Mouse (Mus musculus) v-Abl transformed pro-B cells (cell line): Measurements from ENCODE around the gene Apoe.
"Not testable (repeated sequence)": the region's sequence is repeated elsewhere in the genome, so short reads cannot be mapped to it uniquely, and the experiment has no call there.

Experiments used
- in situ Hi-C, 2 experiments: fragments of 400-800 bp; cut with MboI; formaldehyde crosslinking; loops; one replicate each; pipeline ENCODE4 v1.15.1; 2025; ENCODE audit not compliant: unreplicated experiment in 2 of 2

The Apoe gene

GRCm38 (mm10) chr7:19694336-19695212 lies 4.4 kb downstream of the Apoe start:
- in situ Hi-C loops: no loop called here

- in situ Hi-C loops: no loop called here
These were observed 5.6 kb downstream of the Apoe start for GRCm38 (mm10) chr7:19693421-19693820.

- in situ Hi-C loops: no loop called here
These were observed 6.8 kb downstream of the Apoe start, which contains the start of gene Apoc1 for GRCm38 (mm10) chr7:19691873-19692865. Gene Apoc1 (minus strand): TSS chr7:19692660.

- in situ Hi-C loops: no loop called here
These were observed 7.6 kb downstream of the Apoe start for GRCm38 (mm10) chr7:19691434-19691833.

GRCm38 (mm10) chr7:19690845-19691244 lies 8.1 kb downstream of the Apoe start:
- in situ Hi-C loops: no loop called here

- in situ Hi-C loops: no loop called here
These were observed 10.4 kb downstream of the Apoe start for GRCm38 (mm10) chr7:19688611-19689010.

- in situ Hi-C loops: no loop called here
These were observed 10.9 kb downstream of the Apoe start for GRCm38 (mm10) chr7:19688101-19688500.

GRCm38 (mm10) chr7:19686927-19687583 lies 11.9 kb downstream of the Apoe start:
- in situ Hi-C loops: not testable (repeated sequence)

GRCm38 (mm10) chr7:19686521-19686920 lies 12.5 kb downstream of the Apoe start:
- in situ Hi-C loops: no loop called here

GRCm38 (mm10) chr7:19685374-19685773 lies 13.6 kb downstream of the Apoe start:
- in situ Hi-C loops: no loop called here

- in situ Hi-C loops: no loop called here
These were observed 15.2 kb downstream of the Apoe start for GRCm38 (mm10) chr7:19683771-19684201.

- in situ Hi-C loops: no loop called here
These were observed 16.0 kb downstream of the Apoe start for GRCm38 (mm10) chr7:19682979-19683378.

GRCm38 (mm10) chr7:19681202-19681694 lies 17.7 kb downstream of the Apoe start, which contains the start of the genes Gm44805 and Apoc4:
Gene Gm44805 (minus strand): TSS chr7:19681423.
Gene Apoc4 (minus strand): TSS chr7:19681479.
- in situ Hi-C loops: no loop called here

GRCm38 (mm10) chr7:19680702-19681101 lies 18.3 kb downstream of the Apoe start:
- in situ Hi-C loops: no loop called here

- in situ Hi-C loops: no loop called here
These were observed 20.1 kb downstream of the Apoe start for GRCm38 (mm10) chr7:19678901-19679300.

- in situ Hi-C loops: no loop called here
These were observed 21.1 kb downstream of the Apoe start, which contains the start of gene Apoc2 for GRCm38 (mm10) chr7:19677872-19678271. Gene Apoc2 (minus strand): TSS chr7:19677941.

GRCm38 (mm10) chr7:19676662-19677061 lies 22.3 kb downstream of the Apoe start:
- in situ Hi-C loops: no loop called here

GRCm38 (mm10) chr7:19675824-19676223 lies 23.2 kb downstream of the Apoe start:
- in situ Hi-C loops: no loop called here

- in situ Hi-C loops: no loop called here
These were observed 25.8 kb downstream of the Apoe start for GRCm38 (mm10) chr7:19673083-19673699.

GRCm38 (mm10) chr7:19671511-19671910 lies 27.5 kb downstream of the Apoe start:
- in situ Hi-C loops: no loop called here
